Mouse (Mus musculus) heart, postnatal 0 days (tissue): ENCODE data around the gene Parp1.

ENCODE experiments used
- CTCF ChIP-seq: IDR thresholded peaks from 2 replicates; pipeline ENCODE4 v1.5.1; 2016; ENCODE audit warnings: antibody characterized with exemption, control low read depth, low read depth
- EP300 ChIP-seq: IDR thresholded peaks from 2 replicates; pipeline ENCODE4 v1.6.1; 2016; ENCODE audit warnings: antibody characterized with exemption, low read depth

DNA sequence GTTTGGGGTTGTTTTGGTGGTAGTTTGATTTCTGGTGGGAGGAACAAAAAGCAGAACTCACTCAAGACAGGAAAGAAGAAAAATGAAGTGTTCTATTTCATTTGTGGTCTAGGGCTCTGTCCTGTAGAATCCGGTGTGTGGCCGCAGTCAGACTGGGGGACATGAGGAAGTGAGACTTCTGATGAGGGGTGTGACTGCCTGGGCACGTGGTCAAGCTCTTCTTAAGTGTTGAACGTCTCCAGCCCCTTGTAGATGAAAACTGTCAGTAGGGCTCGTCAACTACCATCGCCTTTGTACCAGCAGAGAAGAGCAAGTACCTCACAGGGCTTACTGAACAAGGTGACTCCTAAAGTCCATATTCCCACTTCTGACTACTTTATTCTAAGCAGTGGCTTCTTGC, 33.1 kb downstream of the Parp1 start:
- TF ChIP-seq EP300 (no peak), CTCF (no peak)
